Mouse (Mus musculus) thymus, postnatal 14 days (tissue): ENCODE measurements around the gene Ephb2.
A peak's percentile ranks its signal among the peaks of the same experiment; 100 is the strongest.

Experiments
- DNase-seq: peaks from one replicate; pipeline ENCODE4 v3.0.0; 2021

The Ephb2 gene

GRCm38 (mm10) chr4:136696381-136696925, 139.3 kb downstream of the Ephb2 start:
- peak; percentile 65 for DNase-seq

GRCm38 (mm10) chr4:136695696-136696095, 140.1 kb downstream of the Ephb2 start:
- DNase-seq, result no peak

- DNase-seq, result no peak
Observed at GRCm38 (mm10) chr4:136690034-136690433, 145.8 kb downstream of the Ephb2 start.

- DNase-seq, result no peak
Observed at GRCm38 (mm10) chr4:136688113-136688512, 147.7 kb downstream of the Ephb2 start.

- no peak for DNase-seq
Observed at GRCm38 (mm10) chr4:136685431-136685869, 150.3 kb downstream of the Ephb2 start.

GRCm38 (mm10) chr4:136684485-136684884, 151.3 kb downstream of the Ephb2 start:
- peak; percentile 39 for DNase-seq

GRCm38 (mm10) chr4:136680641-136681040, 155.1 kb downstream of the Ephb2 start:
- DNase-seq, result no peak

GRCm38 (mm10) chr4:136679221-136679620, 156.6 kb downstream of the Ephb2 start:
- no peak for DNase-seq

- peak; percentile 84 for DNase-seq
Observed at GRCm38 (mm10) chr4:136678480-136678879, 157.3 kb downstream of the Ephb2 start.

- DNase-seq, result no peak
Observed at GRCm38 (mm10) chr4:136675439-136675838, 160.3 kb downstream of the Ephb2 start.

- DNase-seq, result no peak
Observed at GRCm38 (mm10) chr4:136672335-136673090, 163.3 kb downstream of the Ephb2 start.

- no peak for DNase-seq
Observed at GRCm38 (mm10) chr4:136667757-136668156, 168.0 kb downstream of the Ephb2 start.

GRCm38 (mm10) chr4:136666002-136666401, 169.8 kb downstream of the Ephb2 start:
- DNase-seq, result no peak

GRCm38 (mm10) chr4:136665068-136665467, 170.7 kb downstream of the Ephb2 start:
- no peak for DNase-seq

GRCm38 (mm10) chr4:136657914-136658313, 177.9 kb downstream of the Ephb2 start:
- DNase-seq, result no peak

GRCm38 (mm10) chr4:136653692-136654234, 182.0 kb downstream of the Ephb2 start:
- no peak for DNase-seq

- no peak for DNase-seq
Observed at GRCm38 (mm10) chr4:136653019-136653418, 182.8 kb downstream of the Ephb2 start.

- no peak for DNase-seq
Observed at GRCm38 (mm10) chr4:136652528-136652910, 183.3 kb downstream of the Ephb2 start.

GRCm38 (mm10) chr4:136651882-136652527, 183.8 kb downstream of the Ephb2 start:
- DNase-seq, result no peak

- DNase-seq, result peak; percentile 47
Observed at GRCm38 (mm10) chr4:136651357-136651811, 184.4 kb downstream of the Ephb2 start.

- no peak for DNase-seq
Observed at GRCm38 (mm10) chr4:136650261-136650660, 185.5 kb downstream of the Ephb2 start.

- DNase-seq, result no peak
Observed at GRCm38 (mm10) chr4:136649480-136650196, 186.2 kb downstream of the Ephb2 start.

GRCm38 (mm10) chr4:136648922-136649479, 186.8 kb downstream of the Ephb2 start:
- peak; percentile 84 for DNase-seq
